ENCODE assay signal across 9 mouse cellular contexts in the genomic region with DNA sequence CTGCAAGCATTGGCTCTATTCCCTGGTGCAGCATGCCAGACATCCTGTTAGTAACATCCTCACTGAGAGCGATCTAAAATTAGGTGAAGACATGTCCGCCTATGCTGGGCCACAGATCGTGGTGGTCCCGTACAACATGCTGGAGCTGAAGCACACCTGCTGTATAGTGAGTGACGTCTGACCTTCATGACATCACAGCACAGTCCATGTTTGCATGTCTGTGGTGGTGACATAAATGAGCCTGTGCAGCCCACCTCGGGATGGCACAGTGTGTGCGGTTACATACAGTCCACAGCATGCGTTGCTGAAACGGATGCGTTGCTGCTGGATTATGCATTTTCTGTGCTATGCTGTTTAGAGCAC. TPM values are rescaled to one million over a fixed set of nuclear protein-coding genes. Genes with fewer than 3 reads are reported as not detected.
A peak's percentile ranks its signal among the peaks of the same experiment; 100 is the strongest.
DNase-seq lines count a peak whose midpoint lies in the region; ATAC-seq lines count a peak whose summit lies in the region.
"Had no signal": no experiment of that assay in that cellular context is flagged by ENCODE, and none has a peak within 500 bp of the region (broad histone marks: within the 10 kb centered on the region; RNA-seq: fewer than 3 reads in every experiment).

No protein-coding gene starts in this region.

- no peak for ATAC-seq in heart, embryonic 11.5 days (replicated peaks; ENCODE audit: insufficient number of reproducible peaks, low FRiP score, low TSS enrichment)
- peak; percentile 72 for ATAC-seq in stomach, embryonic 16.5 days (ENCODE audit: insufficient read depth, low FRiP score)
- ATAC-seq in intestine, embryonic 16.5 days = no peak

- H3K27me3 ChIP-seq in heart, embryonic 11.5 days (ENCODE audit: control insufficient read depth, insufficient read depth, low read length) = no peaks in the 10 kb centered on the region
- H3K27me3 ChIP-seq in stomach, embryonic 16.5 days (ENCODE audit: control insufficient read depth, insufficient read depth, low read length) = no peaks in the 10 kb centered on the region
- no peaks in the 10 kb centered on the region for H3K27me3 ChIP-seq in intestine, embryonic 16.5 days (replicated peaks; ENCODE audit: control insufficient read depth, insufficient read depth, low read length)

- no peaks in the 10 kb centered on the region for H3K9me3 ChIP-seq in heart, embryonic 11.5 days (replicated peaks; ENCODE audit: control insufficient read depth, low read length)
- no peaks in the 10 kb centered on the region; the same call in 1 of the 2 replicates for H3K9me3 ChIP-seq in stomach, embryonic 16.5 days (replicated peaks; ENCODE audit: control insufficient read depth, low read length)
- no peaks in the 10 kb centered on the region for H3K9me3 ChIP-seq in intestine, embryonic 16.5 days (ENCODE audit: control insufficient read depth, low read length)

- WGBS in heart, embryonic 11.5 days (ENCODE audit: insufficient replicate concordance) = 83% methylated on average over 10 of the region's 10 CpGs
- WGBS in stomach, embryonic 16.5 days = 75% methylated on average over 10 of the region's 10 CpGs
- 83% methylated on average over 10 of the region's 10 CpGs for WGBS in intestine, embryonic 16.5 days

- no peak overlapping the region for H3K9ac ChIP-seq in heart, embryonic 11.5 days (ENCODE audit: low read depth, low read length)
- H3K9ac ChIP-seq in stomach, embryonic 16.5 days (ENCODE audit: low read length) = no peak overlapping the region
- no peak overlapping the region for H3K9ac ChIP-seq in intestine, embryonic 16.5 days (ENCODE audit: low read depth, low read length)

- H3K27ac ChIP-seq in heart, embryonic 11.5 days (ENCODE audit: low read depth, low read length) = no peak overlapping the region
- H3K27ac ChIP-seq in stomach, embryonic 16.5 days (ENCODE audit: low read length) = no peak overlapping the region
- no peak overlapping the region for H3K27ac ChIP-seq in intestine, embryonic 16.5 days (ENCODE audit: low read length)

- no peak overlapping the region for H3K4me3 ChIP-seq in heart, embryonic 11.5 days (ENCODE audit: low read depth, low read length)
- no peak overlapping the region for H3K4me3 ChIP-seq in stomach, embryonic 16.5 days (replicated peaks; ENCODE audit: low read length)
- no peak overlapping the region for H3K4me3 ChIP-seq in intestine, embryonic 16.5 days (ENCODE audit: low read length)

- H3K4me1 ChIP-seq in heart, embryonic 11.5 days (ENCODE audit: control insufficient read depth, insufficient read depth, low read length) = no peaks in the 10 kb centered on the region
- H3K4me1 ChIP-seq in stomach, embryonic 16.5 days (ENCODE audit: control insufficient read depth, insufficient read depth, low read length) = 0 out of 2 replicates have a peak, but pooled peaks cover 7% of the 10 kb centered on the region
- peaks cover 3% of the 10 kb centered on the region; the same call in 1 of the 2 replicates for H3K4me1 ChIP-seq in intestine, embryonic 16.5 days (ENCODE audit: control insufficient read depth, insufficient read depth, low read length)

- peak; percentile 36 for DNase-seq in heart, adult 8-10 months (ENCODE audit: low spot score)
- DNase-seq in thymus, postnatal 0 days (ENCODE audit: low spot score) = peak; percentile 65
- no peak for DNase-seq in thymus, postnatal 10 days (ENCODE audit: low spot score in 2 of 2)
- DNase-seq in heart, postnatal 14 days = peak; percentile 36 to 42
- DNase-seq in urinary bladder, adult 2 months (ENCODE audit: low spot score) = no peak

- no peaks in the 10 kb centered on the region for H3K36me3 ChIP-seq in heart, embryonic 11.5 days (ENCODE audit: control insufficient read depth, insufficient read depth, low read length)
- H3K36me3 ChIP-seq in stomach, embryonic 16.5 days (ENCODE audit: control insufficient read depth, insufficient read depth, low read length) = no peaks in the 10 kb centered on the region
- H3K36me3 ChIP-seq in intestine, embryonic 16.5 days (ENCODE audit: control insufficient read depth, insufficient read depth, low read length) = no peaks in the 10 kb centered on the region
- H3K36me3 ChIP-seq: G1E had no signal

- H3K4me2 ChIP-seq in heart, embryonic 11.5 days = no peak overlapping the region
- H3K4me2 ChIP-seq in stomach, embryonic 16.5 days (ENCODE audit: low read depth, low read length) = no peak overlapping the region
- H3K4me2 ChIP-seq in intestine, embryonic 16.5 days (ENCODE audit: low read depth, low read length) = no peak overlapping the region

- intact Hi-C loops in heart, postnatal 14 days (cut with DNase I) = no loop called here

RNA-seq across cellular contexts. Expression of gene Spry1, which starts 33.9 kb away (rescaled TPM):
- total RNA-seq in heart, adult 8-10 months (2022) = 10 to 100 TPM; 14.5 to 17.3 (median 15.5) TPM
- polyA plus RNA-seq in heart, embryonic 11.5 days (2014; fragmentation: Nextera tagmentation; extraction: Ambion mirVana) = 4.8 and 6.3 TPM in 2 replicates
- polyA plus RNA-seq in thymus, postnatal 0 days (2015; fragmentation: Nextera tagmentation; extraction: Ambion mirVana) = 3.2 and 4.5 TPM in 2 replicates
- 10 to 100 TPM; 35.3 to 43.1 TPM for total RNA-seq in heart, postnatal 14 days (2021)
- 12.8 and 13.5 TPM in 2 replicates for polyA plus RNA-seq in stomach, embryonic 16.5 days (2015; fragmentation: Nextera tagmentation; extraction: Ambion mirVana)
- 11.3 and 13.4 TPM in 2 replicates for polyA plus RNA-seq in intestine, embryonic 16.5 days (2015; fragmentation: Nextera tagmentation; extraction: Ambion mirVana)
- 34.7 and 38.2 TPM in 2 replicates for polyA plus RNA-seq in urinary bladder, adult 2 months (2012; rRNA removed)

Comparison
In these comparisons a context has a peak if more than half of its experiments do, and no peak if none do; other contexts are left out.
1. DNase-seq: peak in heart, adult 8-10 months (single experiment), thymus, postnatal 0 days (single experiment) and heart, postnatal 14 days (2 of 2); none in thymus, postnatal 10 days (0 of 2) and urinary bladder, adult 2 months (single experiment).